Mouse (Mus musculus) stomach, embryonic 16.5 days (tissue): ENCODE measurements at regions not wholly inside any gene's neighbourhood (a gene's known extent, or its start where the extent isn't known, plus 50 kb on each side); places are given as distances from the start of the nearest gene placed in this dataset.

Experiments
- ATAC-seq: fragments of 200-750 bp; cut with Nextera tagmentation; 2 replicates; pipeline ENCODE4 v1.8.0; 2017; ENCODE audit warnings: moderate number of reproducible peaks, moderate TSS enrichment; ENCODE audit not compliant: insufficient read depth, low FRiP score
- H3K27ac ChIP-seq: fragments of 300-500 bp; sonication (generic); 2 replicates; pipeline ENCODE4 v1.5.1; 2014; ENCODE audit warnings: low read length
- H3K27me3 ChIP-seq: fragments of 300-500 bp; sonication (generic); 2 replicates; pipeline ENCODE4 v1.6.1; 2014; ENCODE audit warnings: low read length, control low read depth, mixed read lengths; ENCODE audit not compliant: control insufficient read depth, insufficient read depth
- H3K36me3 ChIP-seq: fragments of 300-500 bp; sonication (generic); 2 replicates; pipeline ENCODE4 v1.6.1; 2014; ENCODE audit warnings: low read length; ENCODE audit not compliant: control insufficient read depth, insufficient read depth
- H3K4me1 ChIP-seq: fragments of 300-500 bp; sonication (generic); 2 replicates; pipeline ENCODE4 v1.6.1; 2014; ENCODE audit warnings: low read length, control low read depth, mixed read lengths; ENCODE audit not compliant: control insufficient read depth, insufficient read depth
- H3K4me2 ChIP-seq: fragments of 300-500 bp; sonication (generic); 2 replicates; pipeline ENCODE4 v1.6.1; 2014; ENCODE audit warnings: low read depth, low read length, mixed read lengths
- H3K4me3 ChIP-seq: fragments of 300-500 bp; sonication (generic); replicated peaks from 2 replicates; pipeline ENCODE4 v1.5.1; 2014; ENCODE audit warnings: mild to moderate bottlenecking, low read length
- H3K9ac ChIP-seq: fragments of 300-500 bp; sonication (generic); 2 replicates; pipeline ENCODE4 v1.6.1; 2014; ENCODE audit warnings: low read length
- H3K9me3 ChIP-seq: fragments of 300-500 bp; sonication (generic); replicated peaks from 2 replicates; pipeline ENCODE4 v1.6.1; 2016; ENCODE audit warnings: low read length, control low read depth; ENCODE audit not compliant: control insufficient read depth
- WGBS: fragments of 180-500 bp; shearing (Covaris S2); extraction: QIAGEN DNeasy Blood & Tissue Kit; methylation state at CpG from one replicate; pipeline ENCODE4 v1.1.7; 2014; 5-methylcytosine and 5-hydroxymethylcytosine counted together

DNA sequence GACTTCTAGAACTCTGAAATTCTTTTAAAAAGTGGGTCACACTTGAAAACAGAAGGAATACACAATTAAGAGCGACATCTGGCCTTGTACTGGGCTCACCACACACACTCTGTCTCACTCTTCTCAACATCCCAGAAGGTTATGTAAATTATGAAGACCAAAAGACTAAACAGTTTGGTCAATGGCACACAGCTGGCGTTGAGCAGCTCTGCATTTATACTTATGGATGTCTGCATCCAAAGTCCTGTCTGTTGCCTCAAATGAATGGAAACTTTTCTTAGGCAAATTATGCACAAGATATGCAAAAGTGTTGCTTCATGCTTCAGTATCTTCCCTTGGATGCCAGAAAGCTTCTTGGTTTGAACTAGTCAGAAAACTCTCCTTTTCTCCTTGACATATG is 323.5 kb downstream of the Ppp3ca start:
- no peak overlapping the region for H3K27ac ChIP-seq
- H3K9ac ChIP-seq, result no peak overlapping the region
- WGBS, result 46% methylated on average over 2 of the region's 2 CpGs
- H3K4me1 ChIP-seq, result no peaks in the 10 kb centered on the region
- ATAC-seq, result no peak
- no peak overlapping the region for H3K4me2 ChIP-seq
- no peaks in the 10 kb centered on the region for H3K36me3 ChIP-seq
- H3K4me3 ChIP-seq, result no peak overlapping the region
- H3K27me3 ChIP-seq, result no peaks in the 10 kb centered on the region
- no peaks in the 10 kb centered on the region for H3K9me3 ChIP-seq

DNA sequence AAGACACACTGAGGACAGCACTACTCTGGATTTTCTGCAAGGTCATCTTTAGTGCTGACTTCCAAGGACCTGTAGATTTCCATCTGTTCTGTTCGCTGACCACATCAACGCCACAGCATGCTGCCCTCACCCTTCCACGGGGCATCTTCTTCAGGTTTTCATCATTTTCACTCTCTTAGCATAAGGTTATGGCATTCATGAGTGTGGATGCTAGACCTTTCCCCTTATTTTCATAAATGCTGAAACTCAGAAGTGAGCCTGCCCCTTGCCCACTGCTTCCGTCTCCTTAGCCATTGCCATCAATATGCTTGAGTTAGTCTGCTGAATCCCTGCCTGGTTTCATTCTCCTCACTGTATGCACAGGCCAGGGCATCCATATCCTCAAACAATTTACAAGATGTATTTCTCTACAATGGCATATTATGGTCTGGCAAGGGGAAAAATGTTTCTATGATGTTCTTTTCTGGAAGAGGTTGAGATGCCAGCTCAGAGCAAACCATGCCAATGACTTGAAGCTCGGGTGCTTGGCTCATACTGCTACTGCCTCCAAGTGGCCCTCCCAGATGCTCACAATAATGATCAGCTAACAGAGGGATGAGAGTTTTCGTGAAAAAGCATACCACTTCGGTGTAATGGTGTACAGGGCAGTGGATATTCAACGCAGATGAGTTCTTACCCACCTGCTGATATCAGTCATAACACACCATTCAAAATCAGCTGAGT is 324.6 kb downstream of the Ppp3ca start:
- 85% methylated on average over 8 of the region's 8 CpGs for WGBS
- no peak for ATAC-seq
- Histone ChIP-seq H3K9ac (no peak overlapping the region), H3K4me1 (no peaks in the 10 kb centered on the region), H3K27ac (no peak overlapping the region), H3K4me2 (no peak overlapping the region), H3K36me3 (no peaks in the 10 kb centered on the region), H3K9me3 (no peaks in the 10 kb centered on the region), H3K27me3 (no peaks in the 10 kb centered on the region), H3K4me3 (no peak overlapping the region)

DNA sequence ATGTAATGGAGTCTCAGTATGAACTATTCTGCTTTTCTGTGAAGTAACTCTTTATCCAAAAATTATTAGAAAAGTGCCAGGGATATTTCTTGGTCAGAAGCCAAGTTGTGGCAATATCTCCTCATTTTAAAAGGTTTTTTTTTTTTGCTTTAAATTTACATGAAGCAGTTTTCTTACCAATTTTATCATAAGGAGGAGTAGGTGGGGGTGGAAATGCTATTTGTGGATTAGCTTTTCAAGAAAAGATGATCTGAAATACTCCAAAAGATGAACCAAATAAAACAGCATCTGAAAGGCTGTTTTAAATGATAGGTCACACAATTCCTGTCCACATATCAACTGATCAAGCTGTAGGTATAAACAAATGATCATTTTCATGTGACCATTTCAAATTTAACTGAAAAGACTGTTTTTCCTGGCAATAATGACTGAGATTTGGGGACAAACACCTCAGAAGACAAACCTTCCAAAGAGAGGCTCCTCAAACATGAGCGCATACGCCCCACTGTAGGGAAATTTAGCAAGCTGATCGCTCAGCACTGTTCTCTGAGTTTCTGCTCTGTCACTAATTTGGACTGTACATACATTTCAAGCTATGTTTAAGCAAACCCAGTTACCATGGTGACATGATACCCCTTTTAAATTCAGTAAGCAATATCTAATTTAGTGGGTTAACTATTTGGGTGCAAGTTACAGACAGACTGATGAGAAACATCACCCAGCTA is 325.8 kb downstream of the Ppp3ca start:
- no peak for ATAC-seq
- no peaks in the 10 kb centered on the region for H3K27me3 ChIP-seq
- no peaks in the 10 kb centered on the region for H3K9me3 ChIP-seq
- H3K36me3 ChIP-seq, result no peaks in the 10 kb centered on the region
- no peak overlapping the region for H3K27ac ChIP-seq
- H3K4me2 ChIP-seq, result no peak overlapping the region
- H3K4me3 ChIP-seq, result no peak overlapping the region
- no peak overlapping the region for H3K9ac ChIP-seq
- WGBS, result 90% methylated on average over 3 of the region's 3 CpGs
- H3K4me1 ChIP-seq, result no peaks in the 10 kb centered on the region

DNA sequence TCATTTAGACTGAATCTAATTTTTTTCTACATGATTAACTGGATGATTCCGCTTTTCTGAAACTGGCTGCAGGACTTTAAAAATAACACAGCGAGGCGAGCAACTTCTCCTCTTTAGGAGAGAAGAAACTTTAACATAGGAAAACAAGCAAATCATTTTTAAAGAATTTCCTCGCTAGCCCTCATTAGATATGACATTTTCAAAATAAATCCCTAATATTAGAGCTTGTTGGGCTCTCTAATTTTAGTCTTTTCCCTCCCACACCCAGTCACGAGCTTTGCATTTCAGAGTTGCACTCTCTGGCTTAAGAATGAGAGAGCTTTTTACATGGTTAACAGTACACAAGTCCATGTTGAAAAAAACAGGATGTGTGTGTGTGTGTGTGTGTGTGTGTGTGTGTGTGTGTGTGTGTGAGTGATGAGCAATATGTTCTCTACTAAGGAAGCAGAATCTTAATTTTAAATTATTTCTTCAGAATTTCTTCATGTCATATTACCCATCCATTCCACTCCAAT is 326.5 kb downstream of the Ppp3ca start:
- no peak overlapping the region for H3K9ac ChIP-seq
- no peak for ATAC-seq
- no peak overlapping the region for H3K27ac ChIP-seq
- no peaks in the 10 kb centered on the region for H3K4me1 ChIP-seq
- no peaks in the 10 kb centered on the region for H3K9me3 ChIP-seq
- 76% methylated on average over 5 of the region's 5 CpGs for whole genome bisulfite sequencing
- H3K4me3 ChIP-seq, result no peak overlapping the region
- H3K27me3 ChIP-seq, result no peaks in the 10 kb centered on the region
- H3K4me2 ChIP-seq, result no peak overlapping the region
- no peaks in the 10 kb centered on the region for H3K36me3 ChIP-seq

DNA sequence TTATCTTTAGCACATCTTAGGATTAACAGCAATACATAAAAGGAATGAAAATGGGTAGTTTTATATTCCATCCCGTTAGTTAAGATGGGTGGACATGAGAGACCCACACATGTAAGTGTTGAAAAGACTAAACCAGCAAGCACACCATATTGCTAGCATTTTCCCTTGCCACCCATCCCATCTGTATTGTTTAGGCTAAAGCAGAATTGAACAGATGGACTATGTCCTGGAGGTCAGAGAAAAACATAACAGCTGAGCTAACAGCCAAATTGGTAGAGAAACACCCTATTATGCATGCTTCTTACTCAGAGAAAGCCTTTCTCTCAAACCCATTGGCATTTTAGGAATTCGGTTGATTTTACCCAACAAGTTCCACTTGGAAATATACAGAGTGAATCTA is 329.3 kb upstream of the Emcn start:
- no peaks in the 10 kb centered on the region for H3K27me3 ChIP-seq
- H3K4me3 ChIP-seq, result no peak overlapping the region
- no peak overlapping the region for H3K27ac ChIP-seq
- H3K9ac ChIP-seq, result no peak overlapping the region
- H3K4me2 ChIP-seq, result no peak overlapping the region
- 52% methylated on average over 2 of the region's 2 CpGs for WGBS
- H3K9me3 ChIP-seq, result no peaks in the 10 kb centered on the region
- H3K4me1 ChIP-seq, result no peaks in the 10 kb centered on the region
- H3K36me3 ChIP-seq, result no peaks in the 10 kb centered on the region
- no peak for ATAC-seq

DNA sequence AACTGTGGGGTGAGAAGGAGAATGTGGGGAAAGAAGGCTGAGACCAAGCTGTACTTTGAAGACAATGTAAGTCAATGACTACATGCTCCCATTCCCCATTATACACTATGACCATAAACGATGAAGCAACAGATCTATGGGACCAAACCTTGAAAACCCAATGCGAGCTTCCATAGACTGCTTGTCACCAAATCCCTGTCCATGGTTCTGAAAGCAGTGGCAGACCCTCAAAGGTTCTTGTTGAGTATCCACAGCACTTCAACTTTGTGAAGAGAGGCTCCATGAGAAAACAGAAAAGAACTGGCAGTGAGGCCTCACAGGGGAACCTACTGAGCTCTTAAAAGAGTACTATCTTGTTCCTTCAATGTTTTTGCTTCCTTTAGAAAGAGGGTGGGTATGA is 326.2 kb upstream of the Emcn start:
- Histone ChIP-seq H3K9me3 (no peaks in the 10 kb centered on the region), H3K27ac (no peak overlapping the region), H3K4me2 (no peak overlapping the region), H3K27me3 (no peaks in the 10 kb centered on the region), H3K36me3 (no peaks in the 10 kb centered on the region), H3K4me1 (no peaks in the 10 kb centered on the region), H3K4me3 (no peak overlapping the region), H3K9ac (no peak overlapping the region)
- 53% methylated on average over 2 of the region's 2 CpGs for WGBS
- no peak for ATAC-seq

DNA sequence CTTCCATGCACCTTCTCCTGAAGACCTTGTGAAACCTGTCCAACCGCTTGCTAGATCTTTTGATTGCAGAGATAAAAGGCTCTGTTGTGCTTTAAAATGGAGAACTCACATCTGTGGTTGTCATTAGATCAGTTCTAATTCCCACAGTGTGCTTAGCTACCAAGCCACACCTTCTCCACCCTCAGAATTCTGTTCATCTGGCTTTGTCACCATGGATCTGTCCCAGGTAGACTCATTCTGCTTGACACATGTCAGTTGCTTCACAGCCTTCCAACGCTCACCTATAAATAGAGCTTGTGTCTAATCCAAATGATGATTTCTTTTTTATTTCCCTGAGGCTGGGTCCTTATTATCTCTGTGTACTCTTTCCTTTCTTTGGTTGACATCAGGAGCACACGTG is 325.7 kb upstream of the Emcn start:
- no peak overlapping the region for H3K9ac ChIP-seq
- no peaks in the 10 kb centered on the region for H3K36me3 ChIP-seq
- no peaks in the 10 kb centered on the region for H3K9me3 ChIP-seq
- 75% methylated on average over 3 of the region's 3 CpGs for WGBS
- H3K4me1 ChIP-seq, result no peaks in the 10 kb centered on the region
- ATAC-seq, result no peak
- no peak overlapping the region for H3K4me3 ChIP-seq
- no peak overlapping the region for H3K4me2 ChIP-seq
- H3K27ac ChIP-seq, result no peak overlapping the region
- H3K27me3 ChIP-seq, result no peaks in the 10 kb centered on the region

DNA sequence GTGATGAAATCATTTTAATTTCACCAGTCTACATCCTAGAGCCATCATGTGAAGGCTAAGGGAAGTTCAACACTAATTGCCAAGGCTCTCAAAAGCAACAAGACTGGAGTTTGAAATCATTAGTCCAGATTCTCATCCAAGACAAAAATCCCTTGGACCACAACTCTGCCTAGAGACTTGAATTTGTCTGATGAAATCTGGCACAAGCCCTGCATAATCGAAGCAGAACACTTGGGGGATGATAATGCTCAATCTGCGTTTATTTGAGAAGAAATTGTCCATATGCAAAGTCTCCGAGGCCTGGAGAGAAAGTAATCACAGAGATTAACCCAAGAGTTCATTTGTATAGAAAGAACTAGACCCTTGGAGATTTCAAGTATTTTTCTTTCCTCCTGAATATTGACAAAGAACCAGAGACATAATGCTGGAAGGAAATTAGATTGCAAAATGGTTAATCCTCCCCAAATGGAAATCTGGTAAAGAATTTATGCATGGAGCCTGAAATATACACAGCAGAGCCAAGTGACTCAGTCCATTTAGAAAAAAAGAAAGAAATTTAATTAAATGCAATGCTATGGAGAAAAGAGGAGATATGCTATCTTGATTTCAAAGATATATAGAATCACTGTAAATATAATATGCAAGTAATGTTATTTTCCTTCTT is 320.8 kb upstream of the Emcn start:
- H3K27ac ChIP-seq, result no peak overlapping the region
- 58% methylated on average over 3 of the region's 3 CpGs for WGBS
- ATAC-seq, result no peak

DNA sequence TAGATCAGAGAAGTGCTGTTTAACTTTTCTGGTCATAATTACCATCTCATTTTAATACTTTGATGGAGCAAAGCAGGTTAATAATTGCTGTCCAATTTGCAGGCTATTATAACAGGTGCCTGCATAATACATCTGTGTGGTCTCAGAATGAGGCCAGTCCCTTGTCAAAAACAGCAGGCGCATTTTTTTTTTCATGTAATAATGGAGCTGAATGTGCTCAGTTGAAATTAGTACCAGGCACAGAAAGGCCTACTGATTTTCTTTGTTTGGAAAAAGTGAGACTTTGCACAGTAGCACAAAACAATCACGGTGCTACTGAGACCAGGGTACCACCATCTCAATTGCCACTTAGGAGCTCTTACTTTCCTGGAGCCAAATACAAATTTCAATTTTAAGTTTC is 311.3 kb upstream of the Emcn start:
- no peak overlapping the region for H3K4me3 ChIP-seq
- 78% methylated on average over 2 of the region's 2 CpGs for WGBS
- no peak for ATAC-seq
- H3K27me3 ChIP-seq, result no peaks in the 10 kb centered on the region
- H3K4me1 ChIP-seq, result no peaks in the 10 kb centered on the region
- no peak overlapping the region for H3K9ac ChIP-seq
- H3K4me2 ChIP-seq, result no peak overlapping the region
- no peaks in the 10 kb centered on the region for H3K36me3 ChIP-seq
- H3K27ac ChIP-seq, result no peak overlapping the region
- no peaks in the 10 kb centered on the region for H3K9me3 ChIP-seq

More for the DNA sequence above, 320.8 kb upstream of the Emcn start:
- no peaks in the 10 kb centered on the region for H3K27me3 ChIP-seq
- H3K36me3 ChIP-seq, result no peaks in the 10 kb centered on the region
- no peaks in the 10 kb centered on the region for H3K9me3 ChIP-seq
- no peak overlapping the region for H3K9ac ChIP-seq
- no peaks in the 10 kb centered on the region for H3K4me1 ChIP-seq
- H3K4me3 ChIP-seq, result no peak overlapping the region
- H3K4me2 ChIP-seq, result no peak overlapping the region
